Mouse (Mus musculus): ENCODE data around the gene Cnot6. TPM values are rescaled to one million over a fixed set of nuclear protein-coding genes. Genes with fewer than 3 reads are reported as not detected.

Gene Cnot6
- polyA plus RNA-seq, 1 experiment from 2014 or later, result 34.8 TPM

GRCm38 (mm10) chr11:49635671-49636070 is 76.9 kb downstream of the Cnot6 start:
- WGBS, result 62% methylated on average over 6 of the region's 6 CpGs
- Histone ChIP-seq H3K36me3 (ENCODE audit: control insufficient read depth, insufficient read depth, low read length) (no peaks in the 10 kb centered on the region), H3K4me3 (ENCODE audit: low read depth, low read length) (no peak overlapping the region), H3K9ac (ENCODE audit: low read depth, low read length) (no peak overlapping the region), H3K27ac (ENCODE audit: low read depth, low read length) (no peak overlapping the region), H3K9me3 (ENCODE audit: control insufficient read depth, low read length) (no peaks in the 10 kb centered on the region), H3K4me1 (replicated peaks; ENCODE audit: control insufficient read depth, insufficient read depth, low read length) (peaks cover 5% of the 10 kb centered on the region; the same call in 1 of the 2 replicates), H3K27me3 (replicated peaks; ENCODE audit: control insufficient read depth, insufficient read depth, low read length) (peaks cover 38% of the 10 kb centered on the region), H3K4me2 (no peak overlapping the region)
- ATAC-seq (replicated peaks; ENCODE audit: low FRiP score) (no peak), DNase-seq (ENCODE audit: low spot score) (no peak)

GRCm38 (mm10) chr11:49634101-49634500 is 78.4 kb downstream of the Cnot6 start:
- Histone ChIP-seq H3K4me2 (peak overlapping the region; percentile 33), H3K9ac (ENCODE audit: low read depth, low read length) (no peak overlapping the region), H3K36me3 (ENCODE audit: control insufficient read depth, insufficient read depth, low read length) (no peaks in the 10 kb centered on the region), H3K4me3 (ENCODE audit: low read depth, low read length) (no peak overlapping the region), H3K4me1 (replicated peaks; ENCODE audit: control insufficient read depth, insufficient read depth, low read length) (peaks cover 5% of the 10 kb centered on the region; the same call in 1 of the 2 replicates), H3K9me3 (ENCODE audit: control insufficient read depth, low read length) (no peaks in the 10 kb centered on the region), H3K27ac (ENCODE audit: low read depth, low read length) (no peak overlapping the region), H3K27me3 (replicated peaks; ENCODE audit: control insufficient read depth, insufficient read depth, low read length) (peaks cover 38% of the 10 kb centered on the region)
- DNase-seq (ENCODE audit: low spot score) (no peak), ATAC-seq (replicated peaks; ENCODE audit: low FRiP score) (no peak)
- WGBS, result 49% methylated on average over 22 of the region's 22 CpGs

GRCm38 (mm10) chr11:49632256-49632655 is 80.3 kb downstream of the Cnot6 start:
- Histone ChIP-seq H3K9me3 (ENCODE audit: control insufficient read depth, low read length) (no peaks in the 10 kb centered on the region), H3K36me3 (ENCODE audit: control insufficient read depth, insufficient read depth, low read length) (no peaks in the 10 kb centered on the region), H3K27me3 (replicated peaks; ENCODE audit: control insufficient read depth, insufficient read depth, low read length) (peaks cover 33% of the 10 kb centered on the region), H3K4me3 (ENCODE audit: low read depth, low read length) (no peak overlapping the region), H3K27ac (ENCODE audit: low read depth, low read length) (no peak overlapping the region), H3K4me2 (no peak overlapping the region), H3K9ac (ENCODE audit: low read depth, low read length) (no peak overlapping the region), H3K4me1 (replicated peaks; ENCODE audit: control insufficient read depth, insufficient read depth, low read length) (peaks cover 5% of the 10 kb centered on the region; the same call in 1 of the 2 replicates)
- WGBS, result 23% methylated on average over 2 of the region's 2 CpGs
- ATAC-seq (replicated peaks; ENCODE audit: low FRiP score), result no peak
- no peak for DNase-seq (ENCODE audit: low spot score)

GRCm38 (mm10) chr11:49631154-49631553 is 81.4 kb downstream of the Cnot6 start:
- DNase-seq (ENCODE audit: low spot score) (no peak), ATAC-seq (replicated peaks; ENCODE audit: low FRiP score) (no peak)
- Histone ChIP-seq H3K9me3 (ENCODE audit: control insufficient read depth, low read length) (no peaks in the 10 kb centered on the region), H3K4me2 (no peak overlapping the region), H3K9ac (ENCODE audit: low read depth, low read length) (no peak overlapping the region), H3K27me3 (replicated peaks; ENCODE audit: control insufficient read depth, insufficient read depth, low read length) (peaks cover 23% of the 10 kb centered on the region), H3K27ac (ENCODE audit: low read depth, low read length) (no peak overlapping the region), H3K4me3 (ENCODE audit: low read depth, low read length) (no peak overlapping the region), H3K4me1 (replicated peaks; ENCODE audit: control insufficient read depth, insufficient read depth, low read length) (peaks cover 5% of the 10 kb centered on the region; the same call in 1 of the 2 replicates), H3K36me3 (ENCODE audit: control insufficient read depth, insufficient read depth, low read length) (no peaks in the 10 kb centered on the region)
- 26% methylated on average over 3 of the region's 3 CpGs for whole genome bisulfite sequencing

- Histone ChIP-seq H3K4me1 (replicated peaks; ENCODE audit: control insufficient read depth, insufficient read depth, low read length) (no peaks in the 10 kb centered on the region), H3K9me3 (ENCODE audit: control insufficient read depth, low read length) (no peaks in the 10 kb centered on the region), H3K4me3 (ENCODE audit: low read depth, low read length) (no peak overlapping the region), H3K9ac (ENCODE audit: low read depth, low read length) (no peak overlapping the region), H3K27me3 (replicated peaks; ENCODE audit: control insufficient read depth, insufficient read depth, low read length) (no peaks in the 10 kb centered on the region), H3K36me3 (ENCODE audit: control insufficient read depth, insufficient read depth, low read length) (no peaks in the 10 kb centered on the region), H3K4me2 (no peak overlapping the region), H3K27ac (ENCODE audit: low read depth, low read length) (no peak overlapping the region; the same call in 1 of the 2 replicates)
- DNase-seq (ENCODE audit: low spot score) (no peak), ATAC-seq (replicated peaks; ENCODE audit: low FRiP score) (no peak)
- WGBS, result 84% methylated on average over 8 of the region's 8 CpGs
Measured at GRCm38 (mm10) chr11:49626748-49627147, 85.8 kb downstream of the Cnot6 start.

GRCm38 (mm10) chr11:49625863-49626262 is 86.7 kb downstream of the Cnot6 start:
- Histone ChIP-seq H3K9ac (ENCODE audit: low read depth, low read length) (no peak overlapping the region), H3K27me3 (replicated peaks; ENCODE audit: control insufficient read depth, insufficient read depth, low read length) (no peaks in the 10 kb centered on the region), H3K36me3 (ENCODE audit: control insufficient read depth, insufficient read depth, low read length) (no peaks in the 10 kb centered on the region), H3K9me3 (ENCODE audit: control insufficient read depth, low read length) (no peaks in the 10 kb centered on the region), H3K4me3 (ENCODE audit: low read depth, low read length) (no peak overlapping the region), H3K4me2 (no peak overlapping the region), H3K27ac (ENCODE audit: low read depth, low read length) (no peak overlapping the region), H3K4me1 (replicated peaks; ENCODE audit: control insufficient read depth, insufficient read depth, low read length) (no peaks in the 10 kb centered on the region)
- DNase-seq (ENCODE audit: low spot score) (no peak), ATAC-seq (replicated peaks; ENCODE audit: low FRiP score) (no peak)
- WGBS, result 68% methylated on average over 15 of the region's 15 CpGs

- H3K36me3 ChIP-seq (ENCODE audit: control insufficient read depth, insufficient read depth, low read length), result no peaks in the 10 kb centered on the region
- no peak overlapping the region for H3K27ac ChIP-seq (ENCODE audit: low read depth, low read length)
- no peaks in the 10 kb centered on the region for H3K27me3 ChIP-seq (replicated peaks; ENCODE audit: control insufficient read depth, insufficient read depth, low read length)
- ATAC-seq (replicated peaks; ENCODE audit: low FRiP score), result peak; percentile 54; the same call in 1 of the 2 replicates
- no peak overlapping the region for H3K4me2 ChIP-seq
- H3K4me3 ChIP-seq (ENCODE audit: low read depth, low read length), result no peak overlapping the region
- 58% methylated on average over 3 of the region's 3 CpGs for WGBS
- H3K9me3 ChIP-seq (ENCODE audit: control insufficient read depth, low read length), result no peaks in the 10 kb centered on the region
- H3K4me1 ChIP-seq (replicated peaks; ENCODE audit: control insufficient read depth, insufficient read depth, low read length), result no peaks in the 10 kb centered on the region
- no peak overlapping the region for H3K9ac ChIP-seq (ENCODE audit: low read depth, low read length)
- DNase-seq (ENCODE audit: low spot score), result no peak
Measured at GRCm38 (mm10) chr11:49624156-49624555, 88.4 kb downstream of the Cnot6 start.

GRCm38 (mm10) chr11:49621953-49622352 is 90.6 kb downstream of the Cnot6 start:
- DNase-seq (ENCODE audit: low spot score), result no peak
- no peak for ATAC-seq (replicated peaks; ENCODE audit: low FRiP score)
- Histone ChIP-seq H3K4me2 (no peak overlapping the region), H3K27me3 (replicated peaks; ENCODE audit: control insufficient read depth, insufficient read depth, low read length) (no peaks in the 10 kb centered on the region), H3K9ac (ENCODE audit: low read depth, low read length) (no peak overlapping the region), H3K9me3 (ENCODE audit: control insufficient read depth, low read length) (no peaks in the 10 kb centered on the region), H3K4me1 (replicated peaks; ENCODE audit: control insufficient read depth, insufficient read depth, low read length) (no peaks in the 10 kb centered on the region), H3K27ac (ENCODE audit: low read depth, low read length) (no peak overlapping the region), H3K36me3 (ENCODE audit: control insufficient read depth, insufficient read depth, low read length) (no peaks in the 10 kb centered on the region), H3K4me3 (ENCODE audit: low read depth, low read length) (no peak overlapping the region)
- WGBS, result 80% methylated on average over 5 of the region's 5 CpGs

Measured in liver, embryonic 11.5 days (tissue).